Comparison of ENCODE assay signal across 9 mouse cellular contexts in the genomic region with DNA sequence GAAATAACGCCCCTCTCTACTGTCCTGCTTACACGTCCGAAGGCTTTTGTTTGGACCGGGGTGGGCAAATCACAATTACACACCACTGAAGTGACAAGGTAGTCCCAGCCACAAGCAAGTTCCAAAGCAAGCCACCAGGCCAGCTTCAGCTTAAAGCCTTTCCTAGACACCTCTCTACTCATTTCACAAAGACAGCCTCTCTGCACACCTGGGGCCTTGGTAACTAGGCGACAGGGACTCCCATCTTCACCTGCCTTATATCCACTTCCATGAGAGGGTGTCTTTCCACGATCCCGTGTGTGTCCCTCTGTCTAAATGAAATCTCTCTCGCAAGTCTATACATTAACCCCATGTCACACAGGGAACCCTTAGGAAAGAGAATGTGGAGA.
A peak's percentile ranks its signal among the peaks of the same experiment; 100 is the strongest.
DNase-seq lines count a peak whose midpoint lies in the region; ATAC-seq lines count a peak whose summit lies in the region.
"Had no signal": no experiment of that assay in that cellular context is flagged by ENCODE, and none has a peak within 500 bp of the region (broad histone marks: within the 10 kb centered on the region; RNA-seq: fewer than 3 reads in every experiment).

No protein-coding gene starts in this region.

- peak overlapping the region; percentile 66 for H3K27ac ChIP-seq in heart, embryonic 16.5 days (ENCODE audit: low read length)
- no peak overlapping the region for H3K27ac ChIP-seq in brown adipose tissue, adult 24 weeks (replicated peaks; ENCODE audit: low read depth, low read length)
- H3K27ac ChIP-seq in hindbrain, embryonic 14.5 days: peak overlapping the region; percentile 68; the same call in 1 of the 2 replicates
- no peak overlapping the region for H3K27ac ChIP-seq in midbrain, embryonic 14.5 days (replicated peaks; ENCODE audit: low read depth, low read length)

- no peaks in the 10 kb centered on the region for H3K27me3 ChIP-seq in heart, embryonic 16.5 days (ENCODE audit: control insufficient read depth, insufficient read depth, low read length)
- H3K27me3 ChIP-seq in hindbrain, embryonic 14.5 days (ENCODE audit: control insufficient read depth, insufficient read depth, low read length): no peaks in the 10 kb centered on the region
- no peaks in the 10 kb centered on the region for H3K27me3 ChIP-seq in midbrain, embryonic 14.5 days (ENCODE audit: control insufficient read depth, insufficient read depth, low read length)

- H3K36me3 ChIP-seq in heart, embryonic 16.5 days (ENCODE audit: control insufficient read depth, insufficient read depth): peaks cover 6% of the 10 kb centered on the region; the same call in 1 of the 2 replicates
- H3K36me3 ChIP-seq in hindbrain, embryonic 14.5 days (replicated peaks; ENCODE audit: control insufficient read depth, insufficient read depth): no peaks in the 10 kb centered on the region
- no peaks in the 10 kb centered on the region for H3K36me3 ChIP-seq in midbrain, embryonic 14.5 days (ENCODE audit: control insufficient read depth, insufficient read depth, low read length)

- peak overlapping the region; percentile 69 for H3K9ac ChIP-seq in heart, embryonic 16.5 days (ENCODE audit: low read length)
- peak overlapping the region; percentile 58 for H3K9ac ChIP-seq in hindbrain, embryonic 14.5 days
- peak overlapping the region; percentile 62 for H3K9ac ChIP-seq in midbrain, embryonic 14.5 days (replicated peaks; ENCODE audit: low read length)

- H3K9me3 ChIP-seq in heart, embryonic 16.5 days (replicated peaks; ENCODE audit: control insufficient read depth, low read length): no peaks in the 10 kb centered on the region
- no peaks in the 10 kb centered on the region for H3K9me3 ChIP-seq in hindbrain, embryonic 14.5 days (ENCODE audit: control insufficient read depth, low read length)
- H3K9me3 ChIP-seq in midbrain, embryonic 14.5 days (ENCODE audit: control insufficient read depth, low read length): no peaks in the 10 kb centered on the region

- H3K4me2 ChIP-seq in heart, embryonic 16.5 days (ENCODE audit: low read depth, low read length): peak overlapping the region; percentile 79
- H3K4me2 ChIP-seq in hindbrain, embryonic 14.5 days (replicated peaks): peak overlapping the region; percentile 94
- peak overlapping the region; percentile 97 for H3K4me2 ChIP-seq in midbrain, embryonic 14.5 days (ENCODE audit: low read length)

- DNase-seq in heart, postnatal 4 days: no peak
- DNase-seq in hindbrain, embryonic 14.5 days (ENCODE audit: low spot score): no peak
- peak; percentile 53 for DNase-seq in midbrain, embryonic 14.5 days
- DNase-seq in cerebellum, adult 8-10 months: no peak
- no peak for DNase-seq in B cell, adult 2 months
- DNase-seq in gastrocnemius, postnatal 14 days: no peak

- WGBS in heart, embryonic 16.5 days: 21% methylated on average over 8 of the region's 8 CpGs
- 11% methylated on average over 8 of the region's 8 CpGs for WGBS in hindbrain, embryonic 14.5 days
- 11% methylated on average over 8 of the region's 8 CpGs for WGBS in midbrain, embryonic 14.5 days

- peaks cover 54% of the 10 kb centered on the region for H3K4me1 ChIP-seq in heart, embryonic 16.5 days (ENCODE audit: control insufficient read depth, insufficient read depth, low read length)
- peaks cover 3% of the 10 kb centered on the region; the same call in 1 of the 2 replicates for H3K4me1 ChIP-seq in brown adipose tissue, adult 24 weeks (ENCODE audit: control insufficient read depth, insufficient read depth, insufficient read length, low read length)
- H3K4me1 ChIP-seq in hindbrain, embryonic 14.5 days (replicated peaks; ENCODE audit: control insufficient read depth, insufficient read depth, low read length): peaks cover 17% of the 10 kb centered on the region; the same call in 1 of the 2 replicates
- 0 out of 2 replicates have a peak, but pooled peaks cover 4% of the 10 kb centered on the region for H3K4me1 ChIP-seq in midbrain, embryonic 14.5 days (ENCODE audit: control insufficient read depth, insufficient read depth, low read length)

- peak overlapping the region; percentile 58 for H3K4me3 ChIP-seq in heart, embryonic 16.5 days (ENCODE audit: low read length)
- peak overlapping the region; percentile 63 for H3K4me3 ChIP-seq in brown adipose tissue, adult 24 weeks (ENCODE audit: insufficient read depth, low read depth, low read length)
- H3K4me3 ChIP-seq in hindbrain, embryonic 14.5 days (replicated peaks; ENCODE audit: low read length): peak overlapping the region; percentile 46
- peak overlapping the region; percentile 62 for H3K4me3 ChIP-seq in midbrain, embryonic 14.5 days (replicated peaks; ENCODE audit: low read depth, low read length)

- intact Hi-C loops in gastrocnemius, postnatal 14 days (cut with DNase I; ENCODE audit: low total_unique reads): no loop called here

- peak; percentile 1; the same call in 1 of the 2 replicates for ATAC-seq in heart, embryonic 16.5 days (replicated peaks; ENCODE audit: extremely low read depth, insufficient read depth, low FRiP score)
- peak; percentile 38 for ATAC-seq in hindbrain, embryonic 14.5 days (ENCODE audit: low FRiP score)
- no peak for ATAC-seq in midbrain, embryonic 14.5 days (ENCODE audit: low FRiP score, low TSS enrichment)
- ATAC-seq: inflammation-experienced regulatory T-cells, adult 6 months had no signal

Comparison
In these comparisons a context has a peak if more than half of its experiments do, and no peak if none do; other contexts are left out.
1. H3K27ac ChIP-seq: peak in heart, embryonic 16.5 days (single experiment) and hindbrain, embryonic 14.5 days (single experiment); none in brown adipose tissue, adult 24 weeks (single experiment) and midbrain, embryonic 14.5 days (single experiment).
2. Peak in every context shown above with its lines, with median percentiles within 50 percentile points of each other: H3K4me2 ChIP-seq, H3K4me3 ChIP-seq and H3K9ac ChIP-seq.